Mouse (Mus musculus) MEL (cell line): ENCODE data around the gene Glt8d1.

Source experiments
- CTCF ChIP-seq, 3 experiments: IDR thresholded peaks in 2 of 3; conservative IDR thresholded peaks in 1 of 3; 2 replicates each; pipeline ENCODE4 v1.5.1; 2011 to 2012; ENCODE audit warnings: low read length in 3 of 3, low read depth in 2 of 3, mild to moderate bottlenecking in 2 of 3, improper control_type of control experiment in 1 of 3, inconsistent platforms in 1 of 3, mixed read lengths in 1 of 3, moderate library complexity in 1 of 3; ENCODE audit not compliant: control insufficient read depth in 1 of 3, insufficient read depth in 1 of 3, poor library complexity in 1 of 3, severe bottlenecking in 1 of 3
- E2F4 ChIP-seq: IDR thresholded peaks from 2 replicates; pipeline ENCODE4 v1.6.1; 2011; ENCODE audit warnings: low read depth, low read length, improper control_type of control experiment, borderline replicate concordance
- ELF1 ChIP-seq: IDR thresholded peaks from 2 replicates; pipeline ENCODE4 v1.6.1; 2014; ENCODE audit warnings: low read depth, mild to moderate bottlenecking, inconsistent platforms, low read length, improper control_type of control experiment, moderate library complexity
- GATA1 ChIP-seq: IDR thresholded peaks from 2 replicates; pipeline ENCODE4 v1.6.1; 2011; ENCODE audit warnings: low read depth, low read length, improper control_type of control experiment
- MAX ChIP-seq: IDR thresholded peaks from 2 replicates; pipeline ENCODE4 v1.6.1; 2011; ENCODE audit warnings: low read length, improper control_type of control experiment
- NELFE ChIP-seq: IDR thresholded peaks from 2 replicates; pipeline ENCODE4 v1.6.1; 2011; ENCODE audit warnings: low read depth, low read length, improper control_type of control experiment
- NRF1 ChIP-seq: IDR thresholded peaks from 2 replicates; pipeline ENCODE4 v1.6.1; 2014; ENCODE audit warnings: low read depth, mild to moderate bottlenecking, inconsistent platforms, low read length, improper control_type of control experiment, moderate library complexity; ENCODE audit not compliant: poor library complexity, insufficient read depth, severe bottlenecking
- POLR2A ChIP-seq, 2 experiments: IDR thresholded peaks; 2 replicates each; pipeline ENCODE4 v1.6.1; 2011 to 2012; ENCODE audit warnings: low read length in 2 of 2, mild to moderate bottlenecking in 2 of 2, control low read depth in 1 of 2, improper control_type of control experiment in 1 of 2, low read depth in 1 of 2, moderate library complexity in 1 of 2; ENCODE audit not compliant: control insufficient read depth in 1 of 2, insufficient read depth in 1 of 2, poor library complexity in 1 of 2
- POLR2AphosphoS2 ChIP-seq: IDR thresholded peaks from 2 replicates; pipeline ENCODE4 v1.6.1; 2011; ENCODE audit warnings: low read length, improper control_type of control experiment
- POLR2AphosphoS5 ChIP-seq: IDR thresholded peaks from 2 replicates; pipeline ENCODE4 v1.6.1; 2012; ENCODE audit warnings: low read depth, borderline replicate concordance, mild to moderate bottlenecking, inconsistent platforms, low read length, moderate library complexity, mixed read lengths
- SIN3A ChIP-seq: IDR thresholded peaks from 2 replicates; pipeline ENCODE4 v1.6.1; 2012; ENCODE audit warnings: low read length, improper control_type of control experiment, inconsistent platforms
- TAL1 ChIP-seq: IDR thresholded peaks from 2 replicates; pipeline ENCODE4 v1.6.1; 2012; ENCODE audit warnings: mild to moderate bottlenecking, inconsistent platforms, low read length, moderate library complexity, mixed read lengths
- USF1 ChIP-seq: IDR thresholded peaks from 2 replicates; pipeline ENCODE4 v1.6.1; 2014; ENCODE audit warnings: low read depth, mild to moderate bottlenecking, inconsistent platforms, low read length, improper control_type of control experiment, moderate library complexity
- ZNF384 ChIP-seq: IDR thresholded peaks from 2 replicates; pipeline ENCODE4 v1.6.1; 2012; ENCODE audit warnings: low read depth, mild to moderate bottlenecking, inconsistent platforms, low read length, improper control_type of control experiment

- no peak for TF ChIP-seq SIN3A
- no peak for TF ChIP-seq CTCF (IDR thresholded peaks at IDR 0.05 in 2 of 3, conservative IDR thresholded peaks at IDR 0.05 in 1 of 3; ENCODE audit: control insufficient read depth in 1 of 3, insufficient read depth in 1 of 3, low read depth in 2 of 3, low read length in 3 of 3, poor library complexity in 1 of 3, severe bottlenecking in 1 of 3)
- no peak for TF ChIP-seq NRF1
- TF ChIP-seq POLR2A (IDR thresholded peaks at IDR 0.05; ENCODE audit: control insufficient read depth in 1 of 2, insufficient read depth in 1 of 2, low read depth in 1 of 2, low read length in 2 of 2, poor library complexity in 1 of 2): no peak
- no peak for TF ChIP-seq ZNF384
- no peak for TF ChIP-seq TAL1
- no peak for TF ChIP-seq NELFE
- TF ChIP-seq E2F4: no peak
- no peak for TF ChIP-seq POLR2AphosphoS5
- TF ChIP-seq GATA1: no peak
- no peak for TF ChIP-seq ELF1
- TF ChIP-seq USF1: no peak
- TF ChIP-seq POLR2AphosphoS2: no peak
- TF ChIP-seq MAX: no peak
Observed at GRCm38 (mm10) chr14:30960366-30960765, 40.8 kb upstream of the Glt8d1 start.
